Mouse (Mus musculus): ENCODE measurements around the gene Mapkapk3.
A peak's percentile ranks its signal among the peaks of the same experiment; 100 is the strongest.

Gene Mapkapk3

DNA sequence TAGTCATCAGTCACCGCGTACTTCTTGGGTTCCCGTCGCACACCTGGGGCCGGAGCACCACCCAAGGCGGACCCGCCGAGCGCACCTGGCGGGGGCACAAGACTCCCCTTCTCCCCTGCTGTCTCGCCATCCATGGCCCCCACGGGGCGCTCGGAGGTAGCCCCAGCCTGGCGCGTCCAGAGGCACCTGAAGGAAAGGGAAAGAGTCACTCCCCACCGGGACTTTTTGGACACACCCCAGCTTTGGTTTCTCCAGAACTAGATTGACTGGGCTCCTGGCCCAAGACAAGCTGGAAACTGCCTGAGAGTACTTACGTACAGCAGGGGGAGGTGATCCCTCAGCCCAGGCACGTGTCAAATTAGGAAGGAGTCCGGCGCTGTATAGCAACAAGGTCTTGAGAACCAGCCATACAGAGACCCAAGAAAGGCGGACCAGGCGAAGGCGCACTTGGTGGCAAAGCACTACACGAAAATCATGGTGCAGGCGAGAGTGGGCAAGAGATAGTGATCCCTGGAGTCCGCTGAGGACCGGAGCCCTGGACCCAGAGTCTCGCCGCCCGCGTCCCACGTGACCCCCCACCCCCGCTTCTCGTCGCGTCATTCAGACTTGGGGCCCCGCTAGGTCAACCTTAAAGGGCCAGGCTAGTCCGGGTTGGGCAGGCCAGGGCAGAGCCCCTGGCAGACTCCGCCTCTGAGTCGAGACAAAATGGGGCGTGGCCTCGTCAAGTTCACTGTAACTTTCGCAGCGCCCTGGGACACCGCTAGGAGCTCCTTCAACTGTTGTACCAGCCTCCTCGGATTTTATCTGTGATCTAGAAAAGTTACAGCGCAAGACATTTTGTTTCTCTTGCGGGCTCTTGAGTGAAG is at the start of gene Mapkapk3:
Gene Mapkapk3, minus strand, starts transcription at position 667 of the 866 bp plus-strand sequence.
- peak; percentile 84 to 92 for DNase-seq (ENCODE audit: low spot score in 2 of 2)

DNA sequence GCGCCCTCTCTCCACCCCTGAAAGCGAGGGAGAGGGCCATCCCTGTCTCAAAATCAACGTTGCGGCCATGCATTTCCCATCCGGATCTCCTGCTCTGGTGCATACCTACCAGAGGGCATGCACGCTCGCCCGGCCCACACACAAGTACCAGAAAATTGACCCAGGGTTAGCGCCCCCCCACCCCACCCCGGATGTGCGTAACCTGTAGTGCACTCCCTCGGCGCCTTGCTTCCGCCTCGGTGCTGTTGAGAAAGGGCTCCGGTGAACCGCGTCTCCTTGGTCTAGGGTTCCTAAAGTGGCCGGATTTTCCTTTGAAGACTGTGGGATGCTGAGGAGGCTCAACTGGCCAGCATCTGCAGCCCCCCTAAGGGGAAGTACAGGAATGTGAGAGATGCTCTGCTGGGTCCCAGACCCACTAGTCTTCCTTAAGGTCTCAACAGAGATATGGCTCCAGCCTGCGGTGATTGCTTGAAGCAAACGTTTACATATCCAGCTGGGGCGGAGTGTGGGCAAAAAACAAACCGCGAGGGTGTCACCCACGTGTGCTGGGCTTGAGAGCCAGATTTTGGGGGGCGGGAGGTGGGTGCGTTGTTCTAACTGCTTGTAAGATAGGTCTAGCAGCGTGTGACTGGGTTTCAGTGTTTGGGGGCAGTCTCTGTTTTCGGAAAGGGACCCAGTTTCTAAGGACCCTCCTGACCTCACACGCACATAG is 48.7 kb upstream of the Mapkapk3 start, which contains the start of gene Hemk1:
Gene Hemk1, minus strand, starts transcription at position 179 of the 712 bp plus-strand sequence.
- peak; percentile 67 to 81 for DNase-seq (ENCODE audit: low spot score in 2 of 2)

DNA sequence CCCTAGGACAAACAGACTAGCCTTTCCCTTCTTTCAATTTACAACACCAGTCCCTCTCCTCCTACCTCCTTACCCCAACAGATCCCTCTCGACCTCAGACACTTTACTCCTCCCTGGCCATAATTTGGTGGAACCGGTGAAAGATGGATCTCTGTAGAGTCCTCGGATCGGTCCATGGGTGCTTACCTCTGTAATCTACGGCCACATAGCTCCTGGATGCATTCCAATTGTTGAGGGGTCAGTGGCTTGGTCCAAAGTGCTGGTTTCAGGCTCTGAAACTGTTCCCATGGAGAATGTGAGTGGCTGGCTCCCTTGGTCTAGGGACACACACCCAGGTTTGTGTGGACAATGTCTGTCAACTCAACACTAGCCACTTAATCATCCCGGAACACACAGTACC is 46.7 kb upstream of the Mapkapk3 start:
- DNase-seq (ENCODE audit: low spot score in 2 of 2): no peak

DNA sequence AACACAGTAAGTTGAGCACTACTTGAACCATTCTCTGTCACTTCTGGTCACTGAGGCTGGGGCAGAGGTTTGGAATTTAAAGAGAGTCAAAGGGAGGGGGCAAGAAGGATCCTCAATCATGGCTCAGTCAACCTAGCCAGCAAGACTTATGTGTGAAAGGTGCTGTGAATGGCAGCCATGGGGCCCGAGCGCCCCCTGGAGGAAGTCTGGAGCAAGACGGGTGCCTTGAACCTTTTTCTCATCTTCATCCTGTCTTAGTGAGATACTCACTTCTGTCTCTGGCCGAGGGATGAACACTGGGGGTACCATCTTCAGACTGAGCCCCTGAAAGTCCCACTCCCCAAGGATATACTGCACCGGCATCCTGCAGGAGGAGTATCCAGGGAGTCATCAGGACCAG is 46.2 kb upstream of the Mapkapk3 start:
- peak; percentile 56 to 70 for DNase-seq (ENCODE audit: low spot score in 2 of 2)

DNA sequence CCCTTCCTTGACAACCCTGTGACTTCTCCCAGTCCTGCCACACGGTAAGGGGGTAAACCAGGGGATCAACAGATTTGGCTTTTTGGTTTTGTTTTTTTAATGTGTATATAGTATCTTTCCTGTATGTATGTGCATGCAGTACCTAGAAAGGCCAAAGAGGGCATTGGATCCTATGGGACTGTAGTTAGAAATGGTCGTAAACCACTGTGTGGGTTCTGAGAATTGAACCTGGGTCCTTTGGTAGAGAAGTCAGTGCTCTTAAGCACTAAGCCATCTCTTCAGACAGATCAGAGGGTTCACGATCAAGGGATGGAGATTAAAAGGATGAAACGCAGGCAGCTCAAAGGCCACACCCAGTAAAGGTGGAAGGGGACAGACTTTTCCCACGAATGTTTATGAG is 45.4 kb upstream of the Mapkapk3 start:
- DNase-seq (ENCODE audit: low spot score in 2 of 2): no peak

DNA sequence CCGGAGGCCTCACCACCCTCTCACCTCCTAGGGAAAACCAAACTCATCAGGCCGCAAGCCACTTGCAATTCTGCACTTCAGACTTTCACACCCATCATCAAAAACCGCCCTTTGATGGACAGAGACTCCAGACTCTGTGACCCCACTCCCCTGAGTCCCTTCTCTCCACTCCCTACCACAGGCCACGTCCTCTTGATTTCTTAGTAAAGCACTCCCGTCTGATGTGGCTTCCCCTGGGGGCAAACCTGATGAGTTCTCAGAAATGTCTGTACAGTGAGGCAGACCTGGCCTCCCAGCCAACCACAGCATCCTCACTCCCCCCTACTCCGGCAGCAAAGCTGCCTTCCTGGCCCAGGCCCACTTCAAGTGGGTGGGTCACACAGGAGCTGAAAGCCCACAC is 44.7 kb upstream of the Mapkapk3 start:
- no peak for DNase-seq (ENCODE audit: low spot score in 2 of 2)

DNA sequence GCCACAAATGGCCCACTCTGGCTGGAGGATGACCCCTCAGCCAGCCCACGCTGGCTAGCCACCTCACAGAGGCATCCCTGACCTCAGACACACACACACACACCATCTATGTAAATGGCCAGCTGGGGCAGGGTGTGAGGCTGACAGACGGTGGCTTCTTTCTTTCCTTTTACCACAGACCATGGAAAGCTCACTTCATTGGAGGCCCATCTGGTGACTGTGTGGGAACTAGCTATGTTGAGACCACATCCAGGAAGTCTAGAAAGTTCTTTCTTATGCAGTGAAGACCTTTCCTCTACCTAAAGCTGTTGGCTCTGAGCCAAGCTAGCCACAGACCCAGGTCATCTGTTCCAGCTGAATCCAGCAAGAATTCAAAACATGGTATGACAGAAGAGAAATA is 44.0 kb upstream of the Mapkapk3 start:
- no peak for DNase-seq (ENCODE audit: low spot score in 2 of 2)

DNA sequence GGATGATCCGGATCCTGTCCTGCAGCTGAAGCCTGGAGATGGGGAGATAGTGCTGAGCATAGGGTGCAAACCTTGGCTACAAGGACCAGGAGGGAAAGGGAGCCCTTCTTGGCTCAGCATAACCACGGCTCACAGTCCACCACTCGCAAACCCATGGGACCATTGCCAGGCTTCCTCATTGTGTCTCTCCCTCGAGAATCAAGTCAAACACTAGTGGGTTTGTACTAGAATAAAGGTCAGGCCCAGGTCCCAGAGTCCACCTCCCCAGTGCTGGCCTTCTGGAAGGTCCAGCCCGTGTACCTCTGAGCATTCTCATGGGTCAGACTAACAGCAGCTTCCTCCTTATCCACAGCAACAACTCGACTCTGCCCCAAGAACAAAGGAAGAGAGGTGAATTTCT is 41.1 kb upstream of the Mapkapk3 start:
- no peak for DNase-seq (ENCODE audit: low spot score in 2 of 2)

DNA sequence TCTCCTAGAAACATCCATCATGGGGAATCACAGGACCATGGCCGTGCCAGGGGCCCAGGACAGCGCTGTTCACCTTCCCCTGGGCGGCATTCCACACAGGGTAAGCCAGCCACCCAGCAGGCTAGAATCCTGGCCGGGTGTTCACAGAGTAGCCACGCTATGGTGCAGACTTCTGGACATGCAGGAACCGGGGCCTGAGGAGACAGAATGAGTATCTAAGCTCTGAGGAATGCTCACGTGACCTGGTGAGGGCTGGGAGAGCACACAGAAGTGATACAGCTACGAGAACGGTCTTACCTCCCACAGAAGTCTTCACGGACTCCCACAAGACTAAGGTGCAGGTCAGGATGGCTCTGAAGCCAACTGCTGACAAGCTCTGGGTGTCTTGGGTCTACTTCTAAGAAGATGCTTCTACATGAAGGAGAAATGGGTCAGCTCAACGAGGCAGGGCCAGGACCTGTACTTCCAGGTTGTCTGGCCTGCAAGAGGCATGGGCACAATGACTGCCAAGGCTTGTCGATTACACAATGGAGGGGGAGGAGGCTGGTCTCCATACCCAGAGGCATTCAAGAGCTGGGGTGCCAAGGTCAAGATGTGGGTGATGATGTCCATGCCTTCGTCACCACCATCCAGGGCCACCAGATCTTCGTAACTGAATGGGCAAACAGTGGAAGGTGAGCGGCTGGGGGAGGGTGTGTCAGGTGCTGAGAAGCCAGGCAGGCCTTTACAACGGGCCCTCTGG is 38.4 kb upstream of the Mapkapk3 start:
- no peak for DNase-seq (ENCODE audit: low spot score in 2 of 2)

DNA sequence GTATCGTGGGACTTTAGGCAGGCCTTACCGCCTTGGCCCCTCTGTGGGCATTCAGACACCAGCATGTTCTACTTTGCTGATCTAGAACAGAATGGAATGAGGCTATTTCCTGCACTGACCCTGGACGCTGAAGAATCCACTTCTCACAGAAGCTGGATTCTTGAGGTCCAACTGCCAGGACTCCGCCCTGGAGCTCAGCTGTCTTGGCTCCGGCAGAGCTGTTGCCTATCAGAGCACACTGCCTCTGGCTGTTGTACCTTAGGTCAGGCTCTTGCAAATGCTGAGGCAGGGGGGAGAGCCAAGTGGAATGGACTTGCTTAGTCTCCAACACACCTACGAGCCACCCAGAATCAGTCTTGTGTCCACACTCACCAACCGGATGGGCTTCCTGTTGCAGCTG is 36.2 kb upstream of the Mapkapk3 start:
- no peak for DNase-seq (ENCODE audit: low spot score in 2 of 2)

DNA sequence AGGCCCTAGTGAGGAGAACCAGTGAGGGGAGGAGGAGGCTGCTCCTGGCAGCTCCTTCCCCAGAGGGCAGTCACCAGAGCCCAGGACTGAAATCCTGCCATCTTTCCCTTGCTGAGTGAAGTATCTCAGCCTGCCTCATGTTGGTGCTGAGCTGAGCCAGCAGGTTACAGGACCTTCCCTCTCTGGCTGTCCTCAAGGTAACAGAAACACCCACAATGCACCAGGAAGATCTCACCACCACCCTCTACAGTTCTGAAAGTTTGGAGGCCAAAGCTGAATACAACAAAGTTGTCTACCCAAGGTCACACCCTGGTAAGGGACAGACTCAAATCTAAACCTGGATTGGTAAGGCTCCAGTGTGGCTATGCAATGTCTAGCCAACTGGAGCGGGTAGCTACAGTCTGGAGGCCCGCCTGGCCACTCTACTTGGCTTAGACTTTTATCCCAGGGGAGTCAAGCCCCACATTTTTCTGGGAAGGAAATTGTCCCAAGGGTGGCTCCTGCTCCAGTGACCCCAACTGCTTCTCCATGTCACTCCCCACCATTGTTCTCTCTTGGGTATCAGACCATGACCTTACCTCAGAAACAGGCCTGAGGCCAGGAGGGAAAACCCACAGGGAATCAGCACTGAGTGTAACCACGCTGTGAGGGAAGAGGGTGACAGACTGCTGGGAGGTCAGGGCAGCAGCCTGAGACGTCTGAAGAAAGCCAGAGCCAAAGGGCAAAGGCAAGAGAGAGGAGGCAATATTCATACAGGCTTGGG is 35.3 kb upstream of the Mapkapk3 start:
- DNase-seq (ENCODE audit: low spot score in 2 of 2): no peak

DNA sequence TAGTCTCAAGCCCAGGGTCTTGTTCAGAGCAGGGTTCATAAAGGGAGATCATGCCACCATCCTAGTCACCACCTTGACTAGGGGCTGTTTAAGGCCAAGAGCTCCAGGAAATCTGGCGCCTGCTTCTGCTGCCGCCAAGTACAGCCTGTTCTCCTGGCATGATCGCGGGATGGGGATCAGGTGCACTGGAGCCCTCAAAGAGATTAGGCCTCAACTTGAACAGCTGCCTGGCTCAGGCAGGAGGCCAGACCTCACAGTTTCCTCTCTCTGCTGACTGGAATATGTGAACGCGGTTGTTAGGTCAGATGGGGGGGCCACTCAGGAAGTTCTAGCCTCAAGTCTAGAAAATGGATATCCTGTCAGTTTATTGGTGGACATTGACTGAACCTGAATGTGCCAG is 33.9 kb upstream of the Mapkapk3 start:
- peak in 1 of 2 experiments; percentile 61 for DNase-seq (ENCODE audit: low spot score in 2 of 2)

DNA sequence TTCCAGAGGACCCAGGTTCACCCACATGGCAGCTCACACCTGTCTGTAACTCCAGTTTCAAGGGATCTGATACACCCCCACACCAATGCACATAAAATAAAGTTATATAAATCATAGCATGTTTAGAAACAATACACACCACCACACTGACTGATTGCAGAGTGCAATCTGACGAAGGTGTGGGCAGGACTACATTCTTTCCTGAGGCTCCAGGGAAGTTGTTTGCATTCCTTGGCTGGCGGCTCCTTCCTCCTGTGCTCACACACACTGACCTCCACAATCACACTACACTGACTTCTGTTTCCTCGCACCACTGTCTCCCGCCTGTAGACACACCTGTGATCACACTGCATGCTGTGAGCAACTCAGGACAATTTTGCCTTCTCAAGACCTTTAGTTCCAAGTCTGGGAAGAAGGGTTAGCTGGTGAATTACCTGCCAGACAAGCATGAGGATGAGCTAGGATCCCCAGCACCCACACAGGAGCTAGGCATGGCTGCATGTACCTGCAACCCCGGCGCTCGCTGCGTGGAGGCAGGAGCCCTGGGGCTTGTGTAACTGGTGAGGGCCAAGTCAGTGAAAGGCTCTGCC is 32.9 kb upstream of the Mapkapk3 start:
- DNase-seq (ENCODE audit: low spot score in 2 of 2): no peak

DNA sequence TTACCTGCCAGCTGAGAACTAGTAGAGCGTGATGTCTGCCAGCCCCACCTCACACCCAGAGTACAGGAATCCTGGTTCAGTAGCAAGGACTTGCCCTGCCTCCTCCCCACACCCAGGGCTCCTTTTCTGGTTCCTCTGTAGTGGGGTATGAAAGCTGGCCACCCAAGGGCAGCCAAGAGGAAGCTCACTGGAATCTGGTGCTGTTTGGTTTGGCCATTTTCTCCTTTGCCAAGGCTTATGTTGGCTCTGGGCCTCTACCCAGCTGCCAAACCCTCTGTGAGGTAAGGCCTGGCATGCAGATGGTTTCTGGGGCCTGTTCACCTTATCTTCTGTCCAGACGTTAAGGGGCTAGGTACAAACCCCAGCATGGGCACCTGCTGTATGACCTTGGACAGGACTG is 26.1 kb upstream of the Mapkapk3 start:
- no peak for DNase-seq (ENCODE audit: low spot score in 2 of 2)

DNA sequence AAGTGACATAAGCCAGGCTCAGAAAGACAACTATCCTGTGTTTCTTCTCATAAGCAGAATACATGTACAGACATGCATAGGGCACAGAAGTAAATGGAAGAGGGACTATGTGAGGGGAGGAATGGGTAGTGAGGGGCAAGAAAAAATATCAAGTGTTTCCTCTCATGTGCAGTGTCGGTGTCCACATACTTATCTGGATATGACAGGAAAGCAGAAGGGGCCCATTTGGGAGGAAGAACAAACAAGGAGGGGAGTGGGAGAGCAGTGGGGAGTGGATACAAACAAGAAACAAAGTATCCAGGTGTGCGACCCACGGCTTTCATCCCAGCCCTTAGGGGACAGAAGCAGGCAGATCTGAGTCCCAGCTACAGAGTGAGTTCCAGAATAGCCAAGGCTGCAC is 24.2 kb upstream of the Mapkapk3 start:
- no peak for DNase-seq (ENCODE audit: low spot score in 2 of 2)

DNA sequence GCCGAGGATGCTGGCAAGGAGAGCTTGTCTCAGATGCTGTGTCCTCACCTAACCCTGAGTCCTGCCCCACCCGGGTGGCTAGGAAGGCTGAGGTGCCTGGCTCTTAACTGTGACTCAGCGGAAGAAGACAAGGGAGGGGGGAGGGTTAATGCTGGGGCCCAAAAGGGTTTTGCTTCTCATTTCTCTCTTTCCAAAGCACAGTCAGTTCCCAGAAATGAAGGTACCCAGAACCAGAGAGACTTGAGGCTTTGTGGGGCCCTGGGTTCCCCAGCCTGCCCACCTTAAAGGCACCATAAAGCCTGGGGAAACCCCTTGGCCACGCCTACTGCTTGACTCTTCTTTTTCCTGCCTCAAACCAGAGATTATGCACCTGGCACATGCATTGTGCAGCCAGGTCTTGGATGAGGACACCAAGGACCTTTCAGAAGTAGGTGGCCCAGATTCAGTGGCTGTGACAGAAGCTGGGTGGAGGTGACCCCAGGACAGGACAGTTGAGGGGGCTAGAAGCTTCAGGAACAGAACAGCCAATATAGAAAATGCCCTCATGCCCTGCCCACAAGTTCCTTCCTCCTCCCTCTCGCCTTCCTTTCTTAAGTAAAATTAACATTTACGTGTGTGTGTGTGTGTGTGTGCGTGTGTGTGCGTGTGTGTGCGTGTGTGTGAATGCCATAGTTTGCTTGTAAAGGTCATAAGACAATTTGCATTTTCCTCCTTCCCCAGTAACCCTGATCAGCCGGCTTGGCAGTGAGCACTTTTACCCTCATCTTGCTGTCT is 23.3 kb upstream of the Mapkapk3 start:
- no peak for DNase-seq (ENCODE audit: low spot score in 2 of 2)

DNA sequence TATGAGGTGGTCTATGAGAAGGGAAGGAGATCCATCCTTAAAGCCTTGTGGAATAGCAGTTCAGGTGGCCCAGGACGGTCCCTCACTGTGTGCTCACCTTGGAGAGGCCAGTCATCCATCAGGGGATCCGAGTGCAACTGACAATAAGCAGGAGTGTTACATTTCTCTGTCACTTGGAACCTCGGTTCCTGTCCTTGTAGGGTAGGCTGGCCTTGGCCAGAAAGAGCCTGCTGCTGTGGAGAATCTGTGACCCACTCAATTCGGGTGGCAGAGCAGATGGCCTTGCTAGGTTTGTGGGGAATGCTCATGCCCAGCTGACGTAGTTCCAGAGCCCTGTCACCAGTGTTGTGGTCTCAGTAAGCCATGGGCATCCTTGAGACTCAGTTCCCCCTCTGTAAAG is 19.9 kb upstream of the Mapkapk3 start:
- DNase-seq (ENCODE audit: low spot score in 2 of 2): no peak

DNA sequence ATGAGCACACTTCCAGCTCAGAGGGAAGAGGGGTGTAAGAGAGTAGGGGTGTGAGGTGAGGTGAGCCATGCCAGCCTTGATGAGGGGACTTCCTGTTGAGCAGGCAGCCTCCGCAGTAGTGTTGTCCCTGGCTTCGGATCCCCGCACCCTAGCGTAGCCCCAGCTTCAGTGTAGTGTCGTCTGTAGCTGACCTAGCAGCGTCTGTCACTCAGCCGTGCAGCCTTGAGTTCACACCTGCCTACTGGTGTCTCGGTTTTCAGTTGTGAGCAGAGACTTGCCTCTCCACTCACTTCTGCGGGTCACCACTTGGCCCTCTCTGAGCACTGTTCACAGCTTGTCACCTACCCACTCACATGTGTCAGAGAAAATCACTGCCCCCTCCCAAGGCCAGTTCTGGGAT is 19.5 kb upstream of the Mapkapk3 start:
- no peak for DNase-seq (ENCODE audit: low spot score in 2 of 2)

DNA sequence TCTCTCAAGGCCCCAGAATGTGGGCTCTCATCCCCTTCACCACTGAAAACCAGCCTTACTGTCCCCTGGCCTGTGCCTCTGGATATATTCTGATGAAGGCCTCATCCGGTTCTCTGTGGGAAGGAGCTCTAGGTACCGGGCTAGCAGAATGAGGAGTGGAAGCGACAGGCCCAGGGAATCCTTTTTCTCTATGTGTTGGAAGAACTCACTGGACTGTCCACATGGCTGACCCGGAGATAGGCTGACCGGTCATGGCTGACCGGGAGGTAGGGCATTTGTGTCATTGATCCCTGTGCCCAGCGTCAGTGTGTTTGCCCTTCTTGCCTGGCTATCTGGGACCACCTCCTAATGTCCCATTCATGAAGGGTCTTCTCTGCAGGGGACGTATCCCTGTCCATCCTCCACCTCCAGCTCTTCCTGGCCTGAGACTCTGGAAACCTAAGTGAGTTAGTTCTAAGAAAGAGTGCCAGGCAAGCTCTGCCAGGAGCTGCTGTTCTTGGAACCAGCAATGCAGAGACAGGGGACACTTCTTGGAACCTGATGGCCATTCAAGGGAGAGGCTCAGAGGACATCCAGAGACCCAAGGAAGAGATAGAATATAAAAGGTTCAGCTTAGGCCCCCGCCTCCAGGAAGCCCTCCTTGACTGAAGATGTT is 18.8 kb upstream of the Mapkapk3 start:
- DNase-seq (ENCODE audit: low spot score in 2 of 2): no peak

DNA sequence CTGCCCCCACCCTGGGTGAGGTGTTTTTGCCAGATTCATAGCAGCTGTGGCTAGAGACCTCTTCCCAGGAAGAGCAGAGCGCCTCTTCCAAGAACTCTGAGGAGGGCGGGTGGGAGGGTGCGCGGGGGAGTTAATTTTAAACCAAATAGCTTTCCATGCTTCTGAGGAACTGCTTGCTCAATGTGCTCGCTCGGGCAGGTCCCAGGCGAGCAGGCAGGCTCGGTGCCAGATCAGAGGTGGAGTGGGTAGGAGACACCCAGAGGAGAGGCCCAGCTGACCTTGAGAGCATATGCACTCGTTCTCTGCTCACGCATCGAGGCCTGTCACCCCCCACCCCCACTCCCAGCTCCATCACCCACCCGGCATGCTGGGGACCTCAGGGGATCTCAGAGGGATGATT is 18.2 kb upstream of the Mapkapk3 start:
- peak; percentile 80 to 82 for DNase-seq (ENCODE audit: low spot score in 2 of 2)

Data from urinary bladder, postnatal 4 days (tissue).